Mouse (Mus musculus) liver, adult (tissue): ENCODE results near the gene Nf2.

Source experiments
- GATA4 ChIP-seq: IDR thresholded peaks from 2 replicates; pipeline ENCODE4 v1.6.1; 2014; ENCODE audit warnings: mild to moderate bottlenecking, low read length; ENCODE audit not compliant: insufficient replicate concordance

Nf2 gene

GRCm38 (mm10) chr11:4750263-4750662 is 99.1 kb downstream of the Nf2 start:
- TF ChIP-seq GATA4, result no peak

- TF ChIP-seq GATA4, result no peak
Measured at GRCm38 (mm10) chr11:4747285-4747684, 102.1 kb downstream of the Nf2 start.

GRCm38 (mm10) chr11:4746733-4747132 is 102.6 kb downstream of the Nf2 start, which contains the start of gene Cabp7:
Gene Cabp7, minus strand, starts transcription at chr11:4746778.
- TF ChIP-seq GATA4, result no peak

- TF ChIP-seq GATA4, result no peak
Measured at GRCm38 (mm10) chr11:4745969-4746368, 103.4 kb downstream of the Nf2 start.

GRCm38 (mm10) chr11:4744691-4745090 is 104.6 kb downstream of the Nf2 start:
- TF ChIP-seq GATA4, result no peak

- no peak for TF ChIP-seq GATA4
Measured at GRCm38 (mm10) chr11:4740785-4741184, 108.6 kb downstream of the Nf2 start.

- no peak for TF ChIP-seq GATA4
Measured at GRCm38 (mm10) chr11:4738719-4739118, 110.6 kb downstream of the Nf2 start.

GRCm38 (mm10) chr11:4737682-4738081 is 111.7 kb downstream of the Nf2 start:
- no peak for TF ChIP-seq GATA4

- TF ChIP-seq GATA4, result no peak
Measured at GRCm38 (mm10) chr11:4736355-4736754, 113.0 kb downstream of the Nf2 start.

- TF ChIP-seq GATA4, result no peak
Measured at GRCm38 (mm10) chr11:4734179-4734578, 115.2 kb downstream of the Nf2 start.

- no peak for TF ChIP-seq GATA4
Measured at GRCm38 (mm10) chr11:4731781-4732180, 117.6 kb downstream of the Nf2 start.

GRCm38 (mm10) chr11:4730913-4731312 is 118.4 kb downstream of the Nf2 start:
- no peak for TF ChIP-seq GATA4

GRCm38 (mm10) chr11:4730096-4730495 is 119.2 kb downstream of the Nf2 start:
- no peak for TF ChIP-seq GATA4

- TF ChIP-seq GATA4, result no peak
Measured at GRCm38 (mm10) chr11:4729603-4730002, 119.7 kb downstream of the Nf2 start.

GRCm38 (mm10) chr11:4721728-4722127 is 127.6 kb downstream of the Nf2 start:
- TF ChIP-seq GATA4, result no peak

GRCm38 (mm10) chr11:4720900-4721580 is 128.3 kb downstream of the Nf2 start:
- TF ChIP-seq GATA4, result no peak

GRCm38 (mm10) chr11:4720393-4720792 is 128.9 kb downstream of the Nf2 start:
- TF ChIP-seq GATA4, result no peak
